Mouse (Mus musculus) left cerebral cortex, adult 18-20 months (tissue): Measurements from ENCODE around the gene Mybphl. TPM values are rescaled to one million over a fixed set of nuclear protein-coding genes. Genes with fewer than 3 reads are reported as not detected.
A peak's percentile ranks its signal among the peaks of the same experiment; 100 is the strongest.

Experiments
- DNase-seq, 2 experiments: peaks; one replicate each; pipeline ENCODE4 v3.0.0; 2021 to 2022; ENCODE audit warnings: low spot score in 2 of 2, mixed read lengths in 1 of 2
- total RNA-seq, 2 experiments: library from RNA; stranded (reverse); gene quantifications; 2 replicates each; pipeline ENCODE4 v1.2.3; 2021

Mybphl gene
- total RNA-seq, 2 experiments from 2014 or later = 0.26 to 0.49 TPM

- DNase-seq = no peak
Measured at GRCm38 (mm10) chr3:108409656-108410358, 45.1 kb downstream of the Mybphl start.

DNA sequence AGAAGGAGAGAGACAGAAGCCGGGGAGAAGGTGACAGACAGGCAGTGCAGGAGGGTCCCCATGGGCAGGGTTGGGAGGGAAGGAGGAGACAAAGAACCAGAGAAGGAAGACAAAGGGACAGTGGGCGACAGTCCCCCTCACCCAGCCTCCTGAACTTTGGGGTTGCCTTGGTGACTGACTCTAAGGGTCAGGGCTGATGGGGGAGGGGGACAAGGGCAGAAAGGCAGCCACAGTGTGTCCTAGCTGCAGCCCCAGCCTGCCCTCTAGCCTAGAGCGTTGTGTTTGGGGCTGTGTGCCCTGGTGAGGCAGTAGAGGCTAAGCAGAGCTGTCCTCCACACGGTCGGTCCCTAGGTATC, 45.6 kb downstream of the Mybphl start:
- DNase-seq = no peak

- DNase-seq = no peak
Measured at GRCm38 (mm10) chr3:108411026-108411753, 46.5 kb downstream of the Mybphl start.

- peak in 1 of 2 experiments; percentile 41 for DNase-seq
Measured at GRCm38 (mm10) chr3:108411754-108412121, 47.0 kb downstream of the Mybphl start.

DNA sequence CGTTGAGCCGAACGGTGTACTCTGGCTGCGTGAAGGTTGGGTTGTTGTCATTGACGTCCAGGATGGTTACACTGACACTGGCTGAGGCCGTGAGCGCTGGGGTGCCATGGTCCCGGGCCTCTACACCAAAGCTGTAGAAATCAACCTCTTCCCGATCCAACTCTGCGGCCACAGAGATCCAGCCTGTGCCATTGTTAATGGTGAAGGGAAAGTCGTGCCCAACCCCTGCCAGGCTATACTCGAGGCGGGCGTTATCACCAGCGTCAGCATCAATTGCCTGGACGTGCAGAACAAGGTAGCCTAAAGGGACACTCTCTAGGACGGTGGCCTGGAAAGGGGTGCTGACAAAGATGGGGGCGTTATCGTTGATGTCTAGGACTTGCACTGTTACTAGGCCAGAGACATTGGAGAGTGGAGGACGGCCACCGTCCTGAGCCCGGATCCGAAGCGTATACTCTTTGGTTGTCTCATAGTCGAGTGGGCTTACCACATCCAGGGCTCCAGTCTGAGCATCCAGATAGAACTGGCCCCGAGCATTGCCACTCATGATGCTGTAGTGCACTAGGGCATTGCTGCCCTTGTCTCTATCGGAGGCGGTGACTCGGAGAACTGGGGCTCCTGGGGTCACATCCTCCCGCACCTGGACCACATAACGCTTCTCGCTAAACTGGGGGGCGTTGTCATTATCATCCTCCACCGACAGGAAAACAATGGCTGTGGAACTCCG, 49.1 kb downstream of the Mybphl start:
- DNase-seq = no peak

DNA sequence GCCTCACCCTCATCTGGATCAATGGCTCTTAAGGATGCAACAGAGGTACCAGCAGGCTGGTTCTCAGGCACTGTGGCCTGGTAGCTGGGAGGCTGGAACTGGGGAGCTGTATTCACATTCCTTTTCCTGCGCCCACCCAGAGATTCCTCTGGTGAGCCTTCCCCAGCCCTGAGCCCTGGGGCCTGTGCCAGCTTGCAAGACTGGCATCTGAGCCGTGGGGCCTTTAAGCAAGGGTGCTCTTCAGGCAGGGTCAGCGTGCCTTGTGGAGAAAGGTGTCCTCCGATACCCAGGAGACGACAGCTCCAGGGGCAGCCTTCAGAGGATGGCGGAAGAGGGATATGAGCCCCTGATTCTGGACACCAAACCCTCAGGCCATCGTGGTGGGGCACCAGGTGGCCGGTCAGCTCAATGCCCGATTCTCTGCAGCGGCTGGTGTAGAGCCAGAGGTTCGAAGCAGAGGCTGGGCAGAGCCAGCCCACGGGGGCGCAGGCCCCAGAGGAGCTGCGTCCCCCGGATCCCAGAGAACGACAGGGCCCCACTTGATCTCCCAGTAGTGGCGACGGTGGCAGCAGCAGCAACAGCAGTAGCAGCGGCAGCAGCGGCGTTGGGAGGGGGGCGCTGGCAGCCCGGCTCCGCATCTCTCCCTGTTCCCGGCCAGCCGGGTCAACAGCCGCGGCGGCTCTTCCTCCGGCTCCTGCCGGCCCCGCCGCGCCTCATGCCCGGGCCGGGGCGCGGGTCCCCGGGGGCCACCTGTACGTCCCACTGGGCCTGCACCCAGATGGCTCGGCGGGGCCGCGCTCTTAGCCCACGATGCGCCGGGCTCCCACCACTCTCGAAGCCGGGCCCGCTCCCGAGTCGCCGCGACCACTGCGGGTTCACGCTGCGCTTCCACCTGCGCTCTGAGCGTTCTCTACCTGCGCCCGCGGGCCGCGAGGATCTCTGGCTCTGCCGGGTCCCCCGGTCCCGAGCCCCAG, 50.4 kb downstream of the Mybphl start, which contains the start of gene Celsr2:
Gene Celsr2, minus strand, starts transcription at position 696 of the 974 bp plus-strand sequence.
- peak in 1 of 2 experiments; percentile 60 for DNase-seq

DNA sequence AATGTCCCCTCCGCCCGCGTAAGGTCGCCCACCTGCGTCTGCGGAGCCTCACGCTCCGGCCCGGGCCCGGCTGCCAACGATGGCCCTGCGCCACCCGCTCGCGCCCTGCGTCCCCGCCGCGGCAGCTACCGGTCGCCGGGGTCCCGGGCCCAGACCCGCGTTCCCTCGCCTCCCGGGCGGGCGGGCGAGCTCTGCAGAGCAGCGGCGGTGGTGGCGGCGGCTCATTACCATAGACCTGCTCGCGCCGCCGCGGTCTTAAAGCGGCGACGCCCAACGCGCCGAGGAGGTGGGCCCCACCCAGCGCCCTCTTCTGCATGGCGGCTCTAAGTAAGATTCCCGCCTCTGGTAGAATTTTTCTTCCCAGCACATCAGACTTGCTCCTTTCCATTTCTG, 51.1 kb downstream of the Mybphl start:
- DNase-seq = peak; percentile 80 to 90

DNA sequence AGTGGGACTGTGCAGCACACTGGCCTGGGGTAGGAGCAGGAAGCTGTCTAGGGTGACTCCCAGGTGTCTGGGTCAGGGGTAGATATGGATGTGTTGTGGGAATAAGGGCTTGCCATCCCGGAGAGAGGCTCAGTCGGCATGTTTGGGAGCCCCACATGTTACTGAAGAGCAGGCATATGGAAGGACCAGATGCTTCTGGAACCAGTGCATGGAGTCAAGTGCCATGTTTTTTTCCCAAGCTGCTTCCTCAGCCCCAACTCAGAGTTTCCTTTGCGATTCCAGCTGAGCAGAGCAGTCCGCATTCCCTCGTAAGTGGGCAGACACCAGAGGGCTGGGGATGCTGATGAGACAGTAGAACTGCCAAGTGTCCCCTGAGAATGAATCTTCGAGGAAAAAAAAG, 58.3 kb downstream of the Mybphl start:
- no peak for DNase-seq

- peak; percentile 59 to 60 for DNase-seq
Measured at GRCm38 (mm10) chr3:108423844-108424801, 59.4 kb downstream of the Mybphl start.

DNA sequence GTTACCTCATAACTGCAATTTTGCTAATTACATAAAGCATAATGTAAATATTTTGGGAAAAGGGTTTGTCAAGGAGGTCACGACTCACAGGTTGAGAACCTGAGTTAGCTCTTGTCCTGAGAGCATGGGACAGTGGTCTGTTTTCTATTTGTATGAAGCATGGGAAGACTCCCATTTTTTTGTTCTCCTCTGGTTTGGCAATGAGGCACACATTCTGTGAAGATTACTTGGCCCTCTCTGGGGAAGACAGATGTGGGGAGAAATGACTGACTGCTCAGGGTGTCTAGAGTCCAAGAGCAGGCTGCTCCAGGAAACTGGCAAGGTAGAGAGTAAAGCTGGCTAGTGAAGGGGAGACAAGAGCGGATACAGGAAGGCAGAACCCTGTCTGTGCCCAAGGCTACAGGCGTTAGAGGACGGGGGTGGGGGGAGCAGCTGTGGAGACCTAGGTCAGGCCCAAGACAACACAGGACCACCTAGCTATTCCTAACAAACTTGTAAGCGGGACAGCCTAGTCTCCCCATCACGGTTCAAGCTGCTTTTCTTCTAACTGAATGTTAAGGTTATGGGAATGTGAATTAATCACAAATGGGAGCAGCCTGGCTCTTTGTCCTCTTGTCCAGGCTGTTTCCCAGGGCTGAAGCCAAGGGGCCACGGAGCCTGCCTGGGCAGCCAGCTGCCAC, 60.4 kb downstream of the Mybphl start:
- DNase-seq = no peak

DNA sequence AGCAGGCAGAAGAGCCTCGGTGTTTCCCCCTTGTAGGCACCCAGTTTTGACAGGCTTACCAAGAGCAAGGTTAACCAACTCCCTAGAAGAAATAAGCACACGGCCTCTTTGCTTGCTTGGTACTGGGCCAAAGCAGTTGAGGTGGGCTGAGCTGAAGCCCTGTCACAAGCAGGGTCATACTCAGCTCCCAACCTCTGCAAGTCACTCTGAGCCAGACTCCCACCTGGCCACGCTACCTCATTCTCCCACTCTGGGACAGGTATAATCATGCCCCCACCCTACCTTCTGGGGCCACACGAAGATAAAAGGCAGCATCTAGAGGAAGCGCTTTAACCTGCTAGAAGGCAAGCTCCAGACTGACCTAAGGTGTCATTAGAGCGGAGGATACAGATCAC, 60.9 kb downstream of the Mybphl start:
- DNase-seq = no peak

Other genes starting within 250 kb of the Mybphl start
- gene Gnai3, start 218.8 kb upstream of the Mybphl start, total RNA-seq = 10 to 100 TPM; 29.0 to 30.4 TPM
- gene Gpr61, start 210.0 kb upstream of the Mybphl start, total RNA-seq = 10 to 100 TPM; 18.4 to 22.3 TPM
- 10 to 100 TPM; 78.2 to 79.7 TPM for gene Amigo1, start 178.6 kb upstream of the Mybphl start, total RNA-seq
- gene Cyb561d1, start 163.7 kb upstream of the Mybphl start, total RNA-seq = 10 to 100 TPM; 20.6 to 21.4 TPM
- 10 to 100 TPM; 22.9 to 27.9 TPM for gene Atxn7l2, start 154.0 kb upstream of the Mybphl start, total RNA-seq
- gene Sypl2, start 138.3 kb upstream of the Mybphl start, total RNA-seq = 1 to 10 TPM; 2.3 TPM
- 10 to 100 TPM; 68.9 to 76.7 TPM for gene Psma5, start 108.0 kb upstream of the Mybphl start, total RNA-seq
- gene Sort1, start 80.8 kb upstream of the Mybphl start, total RNA-seq = 100 to 1,000 TPM; 305 to 320 TPM
- gene Psrc1, start 18.9 kb downstream of the Mybphl start, total RNA-seq = 10 to 100 TPM; 17.8 to 18.1 TPM
- gene Celsr2, start 50.6 kb downstream of the Mybphl start, total RNA-seq = 100 to 1,000 TPM; 148 to 155 TPM
- 100 to 1,000 TPM; 244 to 258 TPM for gene Sars, start 80.3 kb downstream of the Mybphl start, total RNA-seq
- 1 to 10 TPM in 1 of 2 experiments, under 1 TPM in 1; 1.00 to 2.8 TPM for gene 1700013F07Rik, start 169.2 kb downstream of the Mybphl start, total RNA-seq
- 10 to 100 TPM; 30.6 to 30.9 TPM for gene 5330417C22Rik, start 171.6 kb downstream of the Mybphl start, total RNA-seq
- gene Tmem167b, start 197.6 kb downstream of the Mybphl start, total RNA-seq = 10 to 100 TPM; 45.2 to 45.4 TPM
- gene Taf13, start 206.8 kb downstream of the Mybphl start, total RNA-seq = 10 to 100 TPM; 21.2 to 24.1 TPM
- 100 to 1,000 TPM; 123 to 138 TPM for gene Wdr47, start 226.4 kb downstream of the Mybphl start, total RNA-seq